Mouse (Mus musculus) embryonic fibroblast, embryonic 13.5 days (primary cell): ENCODE measurements around the gene Bcl2l14.

Experiments used
- CTCF ChIP-seq: IDR thresholded peaks from 2 replicates; pipeline ENCODE4 v1.5.1; 2011; ENCODE audit warnings: mild to moderate bottlenecking, control low read depth, low read length, moderate library complexity, borderline replicate concordance; ENCODE audit not compliant: insufficient read depth
- POLR2A ChIP-seq: IDR thresholded peaks from 2 replicates; pipeline ENCODE4 v1.6.1; 2011; ENCODE audit warnings: low read depth, mild to moderate bottlenecking, control low read depth, low read length, moderate library complexity

DNA sequence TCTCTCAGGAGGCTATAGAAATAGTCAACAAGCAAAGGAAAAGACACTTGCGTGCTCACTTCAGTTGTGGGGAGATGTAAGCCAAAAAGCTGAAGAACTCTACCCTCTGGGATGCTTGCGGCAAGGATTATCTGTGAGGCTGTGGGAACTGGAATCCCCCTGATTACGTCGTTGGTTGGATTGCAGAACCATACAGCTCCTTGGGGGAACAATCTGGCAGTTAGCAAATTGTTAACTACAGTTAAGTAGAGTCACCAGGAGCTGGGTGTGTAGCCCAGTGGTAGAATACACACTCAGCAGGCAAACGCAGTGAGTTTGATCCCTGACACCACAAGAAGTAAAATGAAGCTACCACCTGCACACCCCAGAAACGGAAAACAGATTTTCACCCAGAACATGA, 37.9 kb downstream of the Bcl2l14 start:
- no peak for TF ChIP-seq CTCF
- TF ChIP-seq POLR2A: no peak
